Mouse (Mus musculus) layer of hippocampus, adult 2 months (tissue): ENCODE results near the gene Usp40. TPM values are rescaled to one million over a fixed set of nuclear protein-coding genes. Genes with fewer than 3 reads are reported as not detected.

Experiments
- DNase-seq, 2 experiments: peaks; one replicate each; pipeline ENCODE4 v3.0.0; 2022; ENCODE audit warnings: low spot score in 2 of 2
- H3K27ac ChIP-seq: fragments of 200-600 bp; 2 replicates; pipeline ENCODE4 v1.8.1; 2022
- H3K4me3 ChIP-seq: fragments of 200-600 bp; 2 replicates; pipeline ENCODE4 v1.8.1; 2022; ENCODE audit warnings: mild to moderate bottlenecking
- CTCF ChIP-seq: fragments of 200-600 bp; conservative IDR thresholded peaks from 2 replicates; pipeline ENCODE4 v1.8.1; 2022; ENCODE audit warnings: antibody characterized with exemption, mild to moderate bottlenecking, moderate library complexity
- total RNA-seq, 2 experiments: library from RNA; stranded (reverse); gene quantifications; 2 replicates each; pipeline ENCODE4 v1.2.3; 2021

The Usp40 gene
- total RNA-seq, 2 experiments from 2014 or later = 22.9 to 26.7 TPM

GRCm38 (mm10) chr1:87982291-87982690, 26.1 kb downstream of the Usp40 start:
- DNase-seq = no peak
- Histone ChIP-seq H3K27ac (no peak overlapping the region), H3K4me3 (no peak overlapping the region)
- no peak for TF ChIP-seq CTCF

GRCm38 (mm10) chr1:87970381-87970780, 38.0 kb downstream of the Usp40 start:
- Histone ChIP-seq H3K4me3 (no peak overlapping the region), H3K27ac (no peak overlapping the region)
- no peak for TF ChIP-seq CTCF
- DNase-seq = no peak

- Histone ChIP-seq H3K4me3 (no peak overlapping the region), H3K27ac (no peak overlapping the region)
- no peak for TF ChIP-seq CTCF
- no peak for DNase-seq
These were observed 46.7 kb downstream of the Usp40 start for GRCm38 (mm10) chr1:87961459-87962167.

- DNase-seq = no peak
- H3K4me3 ChIP-seq = no peak overlapping the region
- no peak for TF ChIP-seq CTCF
- no peak overlapping the region for H3K27ac ChIP-seq
These were observed 47.6 kb downstream of the Usp40 start for GRCm38 (mm10) chr1:87960752-87961151.

GRCm38 (mm10) chr1:87959998-87960431, 48.3 kb downstream of the Usp40 start:
- no peak for DNase-seq
- no peak overlapping the region for H3K4me3 ChIP-seq
- TF ChIP-seq CTCF = no peak
- no peak overlapping the region for H3K27ac ChIP-seq

GRCm38 (mm10) chr1:87959532-87959931, 48.8 kb downstream of the Usp40 start:
- Histone ChIP-seq H3K27ac (no peak overlapping the region), H3K4me3 (no peak overlapping the region)
- DNase-seq = no peak
- TF ChIP-seq CTCF = no peak

- no peak for DNase-seq
- no peak overlapping the region for H3K4me3 ChIP-seq
- TF ChIP-seq CTCF = peak; percentile 64
- no peak overlapping the region for H3K27ac ChIP-seq
These were observed 49.4 kb downstream of the Usp40 start for GRCm38 (mm10) chr1:87958931-87959330.

- 0 out of 2 replicates have a peak overlapping the region, but pooled peaks have one; percentile 1 for H3K27ac ChIP-seq
- DNase-seq = no peak
- TF ChIP-seq CTCF = no peak
- no peak overlapping the region for H3K4me3 ChIP-seq
These were observed 55.3 kb downstream of the Usp40 start for GRCm38 (mm10) chr1:87953073-87953472.

- DNase-seq = no peak
- Histone ChIP-seq H3K4me3 (no peak overlapping the region), H3K27ac (no peak overlapping the region)
- no peak for TF ChIP-seq CTCF
These were observed 56.7 kb downstream of the Usp40 start for GRCm38 (mm10) chr1:87951641-87952040.

- Histone ChIP-seq H3K27ac (peak overlapping the region; percentile 12; the same call in 1 of the 2 replicates), H3K4me3 (no peak overlapping the region)
- TF ChIP-seq CTCF = no peak
- DNase-seq = no peak
These were observed 60.7 kb downstream of the Usp40 start for GRCm38 (mm10) chr1:87947681-87948091.

- no peak for DNase-seq
- no peak overlapping the region for H3K4me3 ChIP-seq
- TF ChIP-seq CTCF = no peak
- H3K27ac ChIP-seq = no peak overlapping the region
These were observed 66.6 kb downstream of the Usp40 start for GRCm38 (mm10) chr1:87941765-87942164.

GRCm38 (mm10) chr1:87936516-87936915, 71.8 kb downstream of the Usp40 start:
- Histone ChIP-seq H3K27ac (peak overlapping the region; percentile 51), H3K4me3 (no peak overlapping the region)
- TF ChIP-seq CTCF = peak; percentile 74
- no peak for DNase-seq

GRCm38 (mm10) chr1:87936075-87936474, 72.3 kb downstream of the Usp40 start:
- no peak for TF ChIP-seq CTCF
- no peak for DNase-seq
- H3K27ac ChIP-seq = peak overlapping the region; percentile 51

GRCm38 (mm10) chr1:87935546-87935945, 72.8 kb downstream of the Usp40 start:
- no peak for TF ChIP-seq CTCF
- H3K27ac ChIP-seq = peak overlapping the region; percentile 51
- no peak for DNase-seq
- H3K4me3 ChIP-seq = no peak overlapping the region

More at GRCm38 (mm10) chr1:87936075-87936474, 72.3 kb downstream of the Usp40 start:
- no peak overlapping the region for H3K4me3 ChIP-seq
